Mouse (Mus musculus) gastrocnemius, adult 2 months (tissue): ENCODE data around the gene Ush2a. TPM values are rescaled to one million over a fixed set of nuclear protein-coding genes. Genes with fewer than 3 reads are reported as not detected.

Experiments used
- DNase-seq: peaks from one replicate; pipeline ENCODE4 v3.0.0; 2022
- H3K27ac ChIP-seq: fragments of 200-600 bp; 2 replicates; pipeline ENCODE4 v1.8.1; 2022; ENCODE audit warnings: mild to moderate bottlenecking
- H3K4me3 ChIP-seq: fragments of 200-600 bp; 2 replicates; pipeline ENCODE4 v1.8.1; 2022; ENCODE audit warnings: mild to moderate bottlenecking, moderate library complexity
- CTCF ChIP-seq: fragments of 200-600 bp; IDR thresholded peaks from 2 replicates; pipeline ENCODE4 v1.8.1; 2022; ENCODE audit warnings: antibody characterized with exemption, mild to moderate bottlenecking, moderate library complexity
- intact Hi-C: fragments of 180-260 bp; cut with DNase I; formaldehyde crosslinking; loops from one replicate; pipeline ENCODE4 v1.15.1; 2025
- total RNA-seq, 2 experiments: library from RNA; stranded (reverse); gene quantifications; 2 replicates each; pipeline ENCODE4 v1.2.3; 2021

Gene Ush2a
- total RNA-seq, 2 experiments from 2014 or later, result not detected

GRCm38 (mm10) chr1:188726937-188727336 lies 465.1 kb downstream of the Ush2a start:
- Histone ChIP-seq H3K27ac (no peak overlapping the region), H3K4me3 (no peak overlapping the region)
- no peak for DNase-seq
- intact Hi-C loops, result no loop called here
- no peak for TF ChIP-seq CTCF

GRCm38 (mm10) chr1:188728625-188729024 lies 466.8 kb downstream of the Ush2a start:
- intact Hi-C loops, result no loop called here
- no peak for TF ChIP-seq CTCF
- DNase-seq, result no peak
- no peak overlapping the region for H3K27ac ChIP-seq
- H3K4me3 ChIP-seq, result no peak overlapping the region

- intact Hi-C loops, result no loop called here
- H3K27ac ChIP-seq, result no peak overlapping the region
- no peak for TF ChIP-seq CTCF
- no peak for DNase-seq
- no peak overlapping the region for H3K4me3 ChIP-seq
Observed at GRCm38 (mm10) chr1:188729179-188729578, 467.4 kb downstream of the Ush2a start.

- Histone ChIP-seq H3K27ac (no peak overlapping the region), H3K4me3 (no peak overlapping the region)
- no peak for TF ChIP-seq CTCF
- no peak for DNase-seq
- intact Hi-C loops, result no loop called here
Observed at GRCm38 (mm10) chr1:188734741-188735266, 473.0 kb downstream of the Ush2a start.

- intact Hi-C loops, result no loop called here
- no peak for DNase-seq
- TF ChIP-seq CTCF, result no peak
- Histone ChIP-seq H3K4me3 (no peak overlapping the region), H3K27ac (no peak overlapping the region)
Observed at GRCm38 (mm10) chr1:188742971-188743370, 481.1 kb downstream of the Ush2a start.

- intact Hi-C loops, result no loop called here
- DNase-seq, result no peak
- no peak for TF ChIP-seq CTCF
- H3K4me3 ChIP-seq, result no peak overlapping the region
- no peak overlapping the region for H3K27ac ChIP-seq
Observed at GRCm38 (mm10) chr1:188755031-188755430, 493.2 kb downstream of the Ush2a start.

GRCm38 (mm10) chr1:188760515-188760914 lies 498.7 kb downstream of the Ush2a start:
- Histone ChIP-seq H3K27ac (no peak overlapping the region), H3K4me3 (no peak overlapping the region)
- no peak for DNase-seq
- TF ChIP-seq CTCF, result no peak
- intact Hi-C loops, result no loop called here

GRCm38 (mm10) chr1:188762463-188762862 lies 500.6 kb downstream of the Ush2a start:
- H3K4me3 ChIP-seq, result no peak overlapping the region
- intact Hi-C loops, result no loop called here
- DNase-seq, result no peak
- TF ChIP-seq CTCF, result no peak
- H3K27ac ChIP-seq, result no peak overlapping the region

GRCm38 (mm10) chr1:188763761-188764160 lies 501.9 kb downstream of the Ush2a start:
- Histone ChIP-seq H3K27ac (no peak overlapping the region), H3K4me3 (no peak overlapping the region)
- intact Hi-C loops, result no loop called here
- DNase-seq, result no peak
- TF ChIP-seq CTCF, result no peak

- no peak for TF ChIP-seq CTCF
- H3K4me3 ChIP-seq, result no peak overlapping the region
- H3K27ac ChIP-seq, result no peak overlapping the region
- DNase-seq, result no peak
- intact Hi-C loops, result no loop called here
Observed at GRCm38 (mm10) chr1:188770828-188771227, 509.0 kb downstream of the Ush2a start.

GRCm38 (mm10) chr1:188772516-188773229 lies 510.9 kb downstream of the Ush2a start:
- intact Hi-C loops, result no loop called here
- no peak overlapping the region for H3K27ac ChIP-seq
- H3K4me3 ChIP-seq, result no peak overlapping the region
- no peak for TF ChIP-seq CTCF
- DNase-seq, result no peak

- intact Hi-C loops, result no loop called here
Observed at GRCm38 (mm10) chr1:188773631-188774030, 511.8 kb downstream of the Ush2a start.

GRCm38 (mm10) chr1:188777556-188778161 lies 515.8 kb downstream of the Ush2a start:
- TF ChIP-seq CTCF, result no peak
- no peak overlapping the region for H3K4me3 ChIP-seq
- H3K27ac ChIP-seq, result no peak overlapping the region
- intact Hi-C loops, result no loop called here
- DNase-seq, result no peak

More at GRCm38 (mm10) chr1:188773631-188774030, 511.8 kb downstream of the Ush2a start:
- no peak for TF ChIP-seq CTCF
- H3K4me3 ChIP-seq, result no peak overlapping the region
- no peak for DNase-seq
- H3K27ac ChIP-seq, result no peak overlapping the region
